8 mouse cellular contexts compared by ENCODE assay signal in the genomic region with DNA sequence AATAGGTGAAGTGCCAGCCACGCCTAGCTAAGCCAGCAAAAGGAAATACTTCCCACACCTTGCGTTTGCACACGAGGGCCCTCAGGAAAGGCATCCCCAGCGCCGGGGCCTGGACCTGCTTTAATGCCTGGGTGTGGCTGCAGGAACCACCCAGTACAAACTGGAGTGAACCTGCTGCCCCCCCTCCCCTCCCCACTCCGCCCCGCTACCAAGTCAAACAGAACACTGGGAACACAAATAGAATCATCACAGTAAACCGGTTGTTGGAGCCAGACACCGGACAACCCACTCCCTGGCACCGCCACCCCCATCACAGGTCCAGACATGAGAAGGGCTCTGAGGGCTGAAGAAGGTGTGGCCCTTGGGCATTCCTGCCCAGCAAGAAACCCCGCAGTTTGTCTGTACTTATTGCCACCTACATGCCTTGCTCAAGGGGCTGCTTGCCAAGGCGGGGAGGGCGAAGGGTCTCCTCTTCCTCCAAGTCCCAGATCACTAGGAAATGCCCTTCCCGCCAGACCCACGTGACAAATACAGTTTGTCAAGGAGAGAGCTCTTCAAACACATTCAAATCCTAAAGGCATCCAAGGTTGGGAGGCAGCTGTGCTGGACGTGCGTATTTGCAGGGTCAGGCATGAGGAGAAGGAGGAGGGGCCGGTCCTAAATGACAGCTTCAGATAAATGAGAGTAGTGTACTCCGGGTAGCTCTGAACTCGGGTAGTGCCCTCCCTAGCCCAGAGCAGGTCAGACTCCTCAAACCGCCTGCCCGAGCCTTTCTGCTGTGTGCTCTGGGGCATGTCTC. TPM values are rescaled to one million over a fixed set of nuclear protein-coding genes. Genes with fewer than 3 reads are reported as not detected.
DNase-seq lines count a peak whose midpoint lies in the region; ATAC-seq and TF ChIP-seq lines count a peak whose summit lies in the region.

No protein-coding gene starts in this region.

- no peaks in the 10 kb centered on the region for H3K36me3 ChIP-seq in kidney, adult 2 months (ENCODE audit: control insufficient read depth, insufficient read depth, low read length)
- H3K36me3 ChIP-seq in hindbrain, embryonic 13.5 days: no peaks in the 10 kb centered on the region
- no peaks in the 10 kb centered on the region for H3K36me3 ChIP-seq in lung, embryonic 15.5 days

- WGBS in kidney, adult 2 months: 26% methylated on average over 22 of the region's 22 CpGs
- 42% methylated on average over 22 of the region's 22 CpGs for WGBS in hindbrain, embryonic 13.5 days
- WGBS in lung, embryonic 15.5 days: 23% methylated on average over 22 of the region's 22 CpGs

- H3K4me3 ChIP-seq in kidney, adult 2 months (ENCODE audit: insufficient read depth, low read depth, low read length): no peak overlapping the region
- H3K4me3 ChIP-seq in hindbrain, embryonic 13.5 days: no peak overlapping the region
- H3K4me3 ChIP-seq in lung, embryonic 15.5 days: peak overlapping the region; percentile 8

- 0 out of 2 replicates have a peak overlapping the region, but pooled peaks have one; percentile 25 for H3K27ac ChIP-seq in kidney, adult 2 months (ENCODE audit: insufficient read depth, low read depth, low read length)
- no peak overlapping the region for H3K27ac ChIP-seq in hindbrain, embryonic 13.5 days
- H3K27ac ChIP-seq in lung, embryonic 15.5 days: peak overlapping the region; percentile 93

- H3K4me2 ChIP-seq in hindbrain, embryonic 13.5 days: peak overlapping the region; percentile 20; the same call in 1 of the 2 replicates
- H3K4me2 ChIP-seq in lung, embryonic 15.5 days: peak overlapping the region; percentile 43

- TF ChIP-seq CTCF in kidney, adult 2 months (conservative IDR thresholded peaks at IDR 0.05; ENCODE audit: insufficient read depth, insufficient read length, low read depth, low read length): no peak

- no peaks in the 10 kb centered on the region for H3K9me3 ChIP-seq in hindbrain, embryonic 13.5 days
- H3K9me3 ChIP-seq in lung, embryonic 15.5 days: no peaks in the 10 kb centered on the region

- peak; percentile 22 for DNase-seq in kidney, adult 2 months
- DNase-seq in kidney, adult 11 months: no peak
- peak; percentile 89 for DNase-seq in urinary bladder, postnatal 14 days (ENCODE audit: low spot score)
- DNase-seq in layer of hippocampus, postnatal 25 days (ENCODE audit: extremely low spot score in 1 of 2, low spot score in 1 of 2): no peak
- DNase-seq in T-cell, adult 2 months (ENCODE audit: low spot score): no peak

- no peak for ATAC-seq in hindbrain, embryonic 13.5 days (ENCODE audit: low FRiP score)
- no peak for ATAC-seq in lung, embryonic 15.5 days (ENCODE audit: borderline replicate concordance, extremely low read depth, low FRiP score, low TSS enrichment)
- ATAC-seq in frontal cortex, adult (ENCODE audit: low TSS enrichment): no peak

- TF ChIP-seq POLR2A in kidney, adult 2 months (IDR thresholded peaks at IDR 0.05; ENCODE audit: low read depth, low read length): no peak

- no peak overlapping the region for H3K9ac ChIP-seq in hindbrain, embryonic 13.5 days
- peak overlapping the region; percentile 15; the same call in 1 of the 2 replicates for H3K9ac ChIP-seq in lung, embryonic 15.5 days

- H3K4me1 ChIP-seq in kidney, adult 2 months (ENCODE audit: control insufficient read depth, insufficient read depth, low read length): peaks cover 12% of the 10 kb centered on the region; the same call in 1 of the 2 replicates
- peaks cover 23% of the 10 kb centered on the region for H3K4me1 ChIP-seq in hindbrain, embryonic 13.5 days (replicated peaks)
- peaks cover 38% of the 10 kb centered on the region for H3K4me1 ChIP-seq in lung, embryonic 15.5 days

- H3K27me3 ChIP-seq in kidney, adult 2 months (replicated peaks; ENCODE audit: control insufficient read depth, insufficient read depth, low read length): no peaks in the 10 kb centered on the region
- H3K27me3 ChIP-seq in hindbrain, embryonic 13.5 days: no peaks in the 10 kb centered on the region
- no peaks in the 10 kb centered on the region for H3K27me3 ChIP-seq in lung, embryonic 15.5 days

RNA-seq across cellular contexts. Expression of a gene that starts 21.8 kb away (rescaled TPM):
- polyA plus RNA-seq in kidney, adult 2 months (2012; rRNA removed): 1.2 and 1.3 TPM in 2 replicates
- polyA plus RNA-seq in hindbrain, embryonic 13.5 days (2015; fragmentation: Nextera tagmentation; extraction: Ambion mirVana): 1.9 and 2.5 TPM in 2 replicates
- 5.5 and 5.7 TPM in 2 replicates for polyA plus RNA-seq in lung, embryonic 15.5 days (2015; fragmentation: Nextera tagmentation; extraction: Ambion mirVana)
- 10 to 100 TPM; 10.7 to 13.9 TPM for total RNA-seq in layer of hippocampus, postnatal 25 days (2021)

Comparison
In these comparisons a context has a peak if more than half of its experiments do, and no peak if none do; other contexts are left out.
1. DNase-seq: peak in kidney, adult 2 months (single experiment) and urinary bladder, postnatal 14 days (single experiment); none in kidney, adult 11 months (single experiment), layer of hippocampus, postnatal 25 days (0 of 2) and T-cell, adult 2 months (single experiment).